Mouse (Mus musculus) heart, embryonic 14.5 days (tissue): Measurements from ENCODE around the gene Rptor. TPM values are rescaled to one million over a fixed set of nuclear protein-coding genes. Genes with fewer than 3 reads are reported as not detected.

Source experiments
- ATAC-seq: fragments of 200-750 bp; cut with Nextera tagmentation; 2 replicates; pipeline ENCODE4 v1.8.0; 2017; ENCODE audit warnings: low read depth, moderate TSS enrichment; ENCODE audit not compliant: insufficient number of reproducible peaks, insufficient read depth, low FRiP score
- H3K27ac ChIP-seq, 2 experiments: fragments of 200-500 bp in 1 of 2; fragments of 300-500 bp in 1 of 2; sonication (generic) in 1 of 2; replicated peaks in 1 of 2; 2 replicates each; pipeline ENCODE4 v1.5.1; 2012 to 2014; ENCODE audit warnings: low read depth in 2 of 2, low read length in 2 of 2, control low read depth in 1 of 2, mild to moderate bottlenecking in 1 of 2, mixed read lengths in 1 of 2; ENCODE audit not compliant: control insufficient read depth in 1 of 2, insufficient read depth in 1 of 2
- H3K27me3 ChIP-seq: fragments of 300-500 bp; sonication (generic); 2 replicates; pipeline ENCODE4 v1.6.1; 2014; ENCODE audit warnings: mild to moderate bottlenecking, low read length, control low read depth; ENCODE audit not compliant: control insufficient read depth, insufficient read depth
- H3K36me3 ChIP-seq: fragments of 300-500 bp; sonication (generic); 2 replicates; pipeline ENCODE4 v1.6.1; 2014; ENCODE audit warnings: mild to moderate bottlenecking, control low read depth, low read length, mixed read lengths; ENCODE audit not compliant: control insufficient read depth, insufficient read depth
- H3K4me1 ChIP-seq, 2 experiments: fragments of 200-500 bp in 1 of 2; fragments of 300-500 bp in 1 of 2; sonication (generic) in 1 of 2; 2 replicates each; pipeline ENCODE4 v1.6.1; 2012 to 2014; ENCODE audit warnings: low read length in 2 of 2, control low read depth in 1 of 2, mixed read lengths in 1 of 2; ENCODE audit not compliant: control insufficient read depth in 2 of 2, insufficient read depth in 2 of 2
- H3K4me2 ChIP-seq: fragments of 300-500 bp; sonication (generic); 2 replicates; pipeline ENCODE4 v1.6.1; 2014; ENCODE audit warnings: mild to moderate bottlenecking, low read length
- H3K4me3 ChIP-seq, 2 experiments: fragments of 200-500 bp in 1 of 2; fragments of 300-500 bp in 1 of 2; sonication (generic) in 1 of 2; 2 replicates each; pipeline ENCODE4 v1.5.1; 2012 to 2014; ENCODE audit warnings: low read length in 2 of 2, mild to moderate bottlenecking in 2 of 2, control low read depth in 1 of 2, low read depth in 1 of 2, moderate library complexity in 1 of 2; ENCODE audit not compliant: control insufficient read depth in 1 of 2, insufficient read depth in 1 of 2
- H3K9ac ChIP-seq: fragments of 300-500 bp; sonication (generic); 2 replicates; pipeline ENCODE4 v1.6.1; 2014; ENCODE audit warnings: mild to moderate bottlenecking, low read length
- H3K9me3 ChIP-seq: fragments of 300-500 bp; sonication (generic); 2 replicates; pipeline ENCODE4 v1.6.1; 2016; ENCODE audit warnings: low read length, control low read depth; ENCODE audit not compliant: control insufficient read depth
- WGBS: fragments of 180-500 bp; shearing (Covaris S2); extraction: QIAGEN DNeasy Blood & Tissue Kit; methylation state at CpG from one replicate; pipeline ENCODE4 v1.1.7; 2014; 5-methylcytosine and 5-hydroxymethylcytosine counted together
- polyA plus RNA-seq: library from polyadenylated mRNA; unstranded; fragments of >200 nt; fragmentation: Nextera tagmentation; extraction: Ambion mirVana; gene quantifications from 2 replicates; pipeline ENCODE4 v1.2.1, GENCODE M21; 2014

The Rptor gene
- polyA plus RNA-seq, 1 experiment from 2014 or later, result 11.2 TPM

GRCm38 (mm10) chr11:119624955-119625354 lies 22.2 kb downstream of the Rptor start:
- Histone ChIP-seq H3K4me1 (peaks cover 11 to 14% of the 10 kb centered on the region in 2 experiments), H3K4me3 (no peak overlapping the region), H3K9ac (no peak overlapping the region), H3K9me3 (no peaks in the 10 kb centered on the region), H3K27ac (no peak overlapping the region), H3K4me2 (no peak overlapping the region), H3K27me3 (no peaks in the 10 kb centered on the region), H3K36me3 (no peaks in the 10 kb centered on the region)
- WGBS, result 11% methylated on average over 3 of the region's 3 CpGs
- ATAC-seq, result no peak

GRCm38 (mm10) chr11:119625476-119625875 lies 22.8 kb downstream of the Rptor start:
- H3K4me1 ChIP-seq, result peaks cover 11 to 14% of the 10 kb centered on the region in 2 experiments
- no peak for ATAC-seq
- no peaks in the 10 kb centered on the region for H3K36me3 ChIP-seq
- H3K27me3 ChIP-seq, result no peaks in the 10 kb centered on the region
- no peak overlapping the region for H3K9ac ChIP-seq
- H3K4me3 ChIP-seq, result no peak overlapping the region
- no peak overlapping the region for H3K4me2 ChIP-seq
- no peaks in the 10 kb centered on the region for H3K9me3 ChIP-seq
- no peak overlapping the region for H3K27ac ChIP-seq
- 30% methylated on average over 6 of the region's 6 CpGs for WGBS

GRCm38 (mm10) chr11:119625943-119626342 lies 23.2 kb downstream of the Rptor start:
- Histone ChIP-seq H3K9me3 (no peaks in the 10 kb centered on the region), H3K4me3 (no peak overlapping the region), H3K27ac (no peak overlapping the region), H3K9ac (no peak overlapping the region), H3K36me3 (no peaks in the 10 kb centered on the region), H3K4me1 (peaks cover 11 to 15% of the 10 kb centered on the region in 2 experiments), H3K27me3 (no peaks in the 10 kb centered on the region), H3K4me2 (no peak overlapping the region)
- 68% methylated on average over 6 of the region's 6 CpGs for WGBS
- no peak for ATAC-seq

- H3K27ac ChIP-seq, result no peak overlapping the region
- H3K4me1 ChIP-seq, result peaks cover 12 to 22% of the 10 kb centered on the region in 2 experiments
- no peak overlapping the region for H3K4me3 ChIP-seq
- no peaks in the 10 kb centered on the region for H3K27me3 ChIP-seq
- no peak for ATAC-seq
- H3K4me2 ChIP-seq, result no peak overlapping the region
- no peaks in the 10 kb centered on the region for H3K9me3 ChIP-seq
- WGBS, result 64% methylated on average over 3 of the region's 3 CpGs
- H3K36me3 ChIP-seq, result no peaks in the 10 kb centered on the region
- no peak overlapping the region for H3K9ac ChIP-seq
Measured at GRCm38 (mm10) chr11:119627243-119627642, 24.5 kb downstream of the Rptor start.

GRCm38 (mm10) chr11:119629072-119629471 lies 26.4 kb downstream of the Rptor start:
- 80% methylated on average over 3 of the region's 3 CpGs for WGBS
- Histone ChIP-seq H3K9ac (no peak overlapping the region), H3K4me2 (no peak overlapping the region), H3K4me3 (no peak overlapping the region), H3K36me3 (no peaks in the 10 kb centered on the region), H3K27me3 (no peaks in the 10 kb centered on the region), H3K9me3 (no peaks in the 10 kb centered on the region), H3K4me1 (peaks cover 12 to 18% of the 10 kb centered on the region in 2 experiments), H3K27ac (no peak overlapping the region)
- no peak for ATAC-seq

GRCm38 (mm10) chr11:119630329-119630728 lies 27.6 kb downstream of the Rptor start:
- Histone ChIP-seq H3K36me3 (no peaks in the 10 kb centered on the region), H3K27me3 (no peaks in the 10 kb centered on the region), H3K27ac (no peak overlapping the region), H3K9ac (no peak overlapping the region), H3K4me2 (no peak overlapping the region), H3K9me3 (no peaks in the 10 kb centered on the region), H3K4me1 (peaks cover 8 to 14% of the 10 kb centered on the region in 2 experiments), H3K4me3 (no peak overlapping the region)
- no peak for ATAC-seq
- 82% methylated on average over 5 of the region's 5 CpGs for WGBS

GRCm38 (mm10) chr11:119631222-119631870 lies 28.6 kb downstream of the Rptor start:
- WGBS, result 42% methylated on average over 3 of the region's 3 CpGs
- H3K4me1 ChIP-seq, result peaks cover 5 to 8% of the 10 kb centered on the region in 2 experiments; a peak in 3 of 4 replicates

GRCm38 (mm10) chr11:119636371-119636883 lies 33.7 kb downstream of the Rptor start:
- H3K27ac ChIP-seq, result no peak overlapping the region
- no peaks in the 10 kb centered on the region for H3K27me3 ChIP-seq
- H3K4me3 ChIP-seq, result no peak overlapping the region
- peaks cover 3% of the 10 kb centered on the region in 2 experiments for H3K4me1 ChIP-seq
- WGBS, result 82% methylated on average over 4 of the region's 4 CpGs
- no peak overlapping the region for H3K4me2 ChIP-seq
- no peaks in the 10 kb centered on the region for H3K36me3 ChIP-seq
- H3K9me3 ChIP-seq, result no peaks in the 10 kb centered on the region
- no peak overlapping the region for H3K9ac ChIP-seq
- no peak for ATAC-seq

More at GRCm38 (mm10) chr11:119631222-119631870, 28.6 kb downstream of the Rptor start:
- ATAC-seq, result no peak
- Histone ChIP-seq H3K9ac (no peak overlapping the region), H3K4me3 (no peak overlapping the region), H3K36me3 (no peaks in the 10 kb centered on the region), H3K27me3 (no peaks in the 10 kb centered on the region), H3K27ac (no peak overlapping the region), H3K9me3 (no peaks in the 10 kb centered on the region), H3K4me2 (no peak overlapping the region)
